Mouse (Mus musculus) stomach, embryonic 16.5 days (tissue): Measurements from ENCODE around the gene Sfxn2. TPM values are rescaled to one million over a fixed set of nuclear protein-coding genes. Genes with fewer than 3 reads are reported as not detected.

Source experiments
- ATAC-seq: fragments of 200-750 bp; cut with Nextera tagmentation; 2 replicates; pipeline ENCODE4 v1.8.0; 2017; ENCODE audit warnings: moderate number of reproducible peaks, moderate TSS enrichment; ENCODE audit not compliant: insufficient read depth, low FRiP score
- H3K27ac ChIP-seq: fragments of 300-500 bp; sonication (generic); 2 replicates; pipeline ENCODE4 v1.5.1; 2014; ENCODE audit warnings: low read length
- H3K27me3 ChIP-seq: fragments of 300-500 bp; sonication (generic); 2 replicates; pipeline ENCODE4 v1.6.1; 2014; ENCODE audit warnings: low read length, control low read depth, mixed read lengths; ENCODE audit not compliant: control insufficient read depth, insufficient read depth
- H3K36me3 ChIP-seq: fragments of 300-500 bp; sonication (generic); 2 replicates; pipeline ENCODE4 v1.6.1; 2014; ENCODE audit warnings: low read length; ENCODE audit not compliant: control insufficient read depth, insufficient read depth
- H3K4me1 ChIP-seq: fragments of 300-500 bp; sonication (generic); 2 replicates; pipeline ENCODE4 v1.6.1; 2014; ENCODE audit warnings: low read length, control low read depth, mixed read lengths; ENCODE audit not compliant: control insufficient read depth, insufficient read depth
- H3K4me2 ChIP-seq: fragments of 300-500 bp; sonication (generic); 2 replicates; pipeline ENCODE4 v1.6.1; 2014; ENCODE audit warnings: low read depth, low read length, mixed read lengths
- H3K4me3 ChIP-seq: fragments of 300-500 bp; sonication (generic); replicated peaks from 2 replicates; pipeline ENCODE4 v1.5.1; 2014; ENCODE audit warnings: mild to moderate bottlenecking, low read length
- H3K9ac ChIP-seq: fragments of 300-500 bp; sonication (generic); 2 replicates; pipeline ENCODE4 v1.6.1; 2014; ENCODE audit warnings: low read length
- H3K9me3 ChIP-seq: fragments of 300-500 bp; sonication (generic); replicated peaks from 2 replicates; pipeline ENCODE4 v1.6.1; 2016; ENCODE audit warnings: low read length, control low read depth; ENCODE audit not compliant: control insufficient read depth
- WGBS: fragments of 180-500 bp; shearing (Covaris S2); extraction: QIAGEN DNeasy Blood & Tissue Kit; methylation state at CpG from one replicate; pipeline ENCODE4 v1.1.7; 2014; 5-methylcytosine and 5-hydroxymethylcytosine counted together
- polyA plus RNA-seq: library from polyadenylated mRNA; unstranded; fragments of >200 nt; fragmentation: Nextera tagmentation; extraction: Ambion mirVana; gene quantifications from 2 replicates; pipeline ENCODE4 v1.2.1, GENCODE M21; 2015

The Sfxn2 gene
- polyA plus RNA-seq, 1 experiment from 2014 or later, result 19.3 TPM

- Histone ChIP-seq H3K4me2 (no peak overlapping the region), H3K36me3 (0 out of 2 replicates have a peak, but pooled peaks cover 3% of the 10 kb centered on the region), H3K27ac (no peak overlapping the region), H3K4me1 (peaks cover 4% of the 10 kb centered on the region), H3K9me3 (no peaks in the 10 kb centered on the region), H3K4me3 (no peak overlapping the region), H3K27me3 (no peaks in the 10 kb centered on the region), H3K9ac (no peak overlapping the region)
- WGBS, result 86% methylated on average over 6 of the region's 6 CpGs
- peak; percentile 42; the same call in 1 of the 2 replicates for ATAC-seq
Measured at GRCm38 (mm10) chr19:46538213-46538612, 35.0 kb upstream of the Sfxn2 start.

GRCm38 (mm10) chr19:46542750-46543149, 30.4 kb upstream of the Sfxn2 start:
- H3K4me3 ChIP-seq, result no peak overlapping the region
- H3K27me3 ChIP-seq, result no peaks in the 10 kb centered on the region
- WGBS, result 71% methylated on average over 8 of the region's 8 CpGs
- no peaks in the 10 kb centered on the region for H3K4me1 ChIP-seq
- no peak overlapping the region for H3K4me2 ChIP-seq
- 0 out of 2 replicates have a peak, but pooled peaks cover 3% of the 10 kb centered on the region for H3K36me3 ChIP-seq
- no peak overlapping the region for H3K27ac ChIP-seq
- no peaks in the 10 kb centered on the region for H3K9me3 ChIP-seq
- no peak for ATAC-seq
- H3K9ac ChIP-seq, result no peak overlapping the region

- Histone ChIP-seq H3K4me3 (no peak overlapping the region), H3K4me2 (no peak overlapping the region), H3K27ac (no peak overlapping the region), H3K27me3 (no peaks in the 10 kb centered on the region), H3K9ac (no peak overlapping the region), H3K4me1 (no peaks in the 10 kb centered on the region), H3K9me3 (no peaks in the 10 kb centered on the region), H3K36me3 (0 out of 2 replicates have a peak, but pooled peaks cover 4% of the 10 kb centered on the region)
- ATAC-seq, result no peak
- WGBS, result 79% methylated on average over 6 of the region's 6 CpGs
Measured at GRCm38 (mm10) chr19:46547565-46547964, 25.6 kb upstream of the Sfxn2 start.

GRCm38 (mm10) chr19:46548110-46548509, 25.1 kb upstream of the Sfxn2 start:
- no peaks in the 10 kb centered on the region for H3K9me3 ChIP-seq
- no peaks in the 10 kb centered on the region for H3K27me3 ChIP-seq
- WGBS, result 77% methylated on average over 10 of the region's 10 CpGs
- 0 out of 2 replicates have a peak, but pooled peaks cover 4% of the 10 kb centered on the region for H3K36me3 ChIP-seq
- H3K4me1 ChIP-seq, result no peaks in the 10 kb centered on the region
- H3K4me2 ChIP-seq, result no peak overlapping the region
- H3K4me3 ChIP-seq, result no peak overlapping the region
- no peak for ATAC-seq
- no peak overlapping the region for H3K27ac ChIP-seq
- no peak overlapping the region for H3K9ac ChIP-seq

- H3K36me3 ChIP-seq, result 0 out of 2 replicates have a peak, but pooled peaks cover 4% of the 10 kb centered on the region
Measured at GRCm38 (mm10) chr19:46550385-46550784, 22.8 kb upstream of the Sfxn2 start.

GRCm38 (mm10) chr19:46552496-46552895, 20.7 kb upstream of the Sfxn2 start:
- H3K36me3 ChIP-seq, result 0 out of 2 replicates have a peak, but pooled peaks cover 4% of the 10 kb centered on the region
- no peak overlapping the region for H3K4me3 ChIP-seq
- no peak overlapping the region for H3K4me2 ChIP-seq
- H3K9ac ChIP-seq, result no peak overlapping the region
- no peaks in the 10 kb centered on the region for H3K9me3 ChIP-seq
- no peak for ATAC-seq
- WGBS, result 84% methylated on average over 3 of the region's 4 CpGs
- no peak overlapping the region for H3K27ac ChIP-seq
- no peaks in the 10 kb centered on the region for H3K27me3 ChIP-seq
- peaks cover 5% of the 10 kb centered on the region; the same call in 1 of the 2 replicates for H3K4me1 ChIP-seq

More at GRCm38 (mm10) chr19:46550385-46550784, 22.8 kb upstream of the Sfxn2 start:
- ATAC-seq, result peak; percentile 65; the same call in 1 of the 2 replicates
- Histone ChIP-seq H3K9me3 (no peaks in the 10 kb centered on the region), H3K4me3 (no peak overlapping the region), H3K27ac (no peak overlapping the region; the same call in 1 of the 2 replicates), H3K4me1 (peaks cover 4% of the 10 kb centered on the region; the same call in 1 of the 2 replicates), H3K4me2 (no peak overlapping the region), H3K9ac (no peak overlapping the region), H3K27me3 (no peaks in the 10 kb centered on the region)
- WGBS, result 85% methylated on average over 4 of the region's 4 CpGs

GRCm38 (mm10) chr19:46553541-46553955, 19.6 kb upstream of the Sfxn2 start:
- ATAC-seq, result peak; percentile 47; the same call in 1 of the 2 replicates
- 57% methylated on average over 11 of the region's 11 CpGs for WGBS
- peak overlapping the region; percentile 15; the same call in 1 of the 2 replicates for H3K9ac ChIP-seq

GRCm38 (mm10) chr19:46558009-46558408, 15.2 kb upstream of the Sfxn2 start:
- Histone ChIP-seq H3K36me3 (no peaks in the 10 kb centered on the region), H3K4me2 (no peak overlapping the region), H3K4me1 (peaks cover 8% of the 10 kb centered on the region), H3K9me3 (no peaks in the 10 kb centered on the region), H3K27me3 (no peaks in the 10 kb centered on the region), H3K9ac (no peak overlapping the region), H3K27ac (no peak overlapping the region), H3K4me3 (no peak overlapping the region)
- 75% methylated on average over 8 of the region's 8 CpGs for WGBS
- ATAC-seq, result no peak

More at GRCm38 (mm10) chr19:46553541-46553955, 19.6 kb upstream of the Sfxn2 start:
- Histone ChIP-seq H3K9me3 (no peaks in the 10 kb centered on the region), H3K27me3 (no peaks in the 10 kb centered on the region), H3K4me1 (peaks cover 5% of the 10 kb centered on the region; the same call in 1 of the 2 replicates), H3K4me3 (no peak overlapping the region), H3K4me2 (no peak overlapping the region), H3K36me3 (0 out of 2 replicates have a peak, but pooled peaks cover 4% of the 10 kb centered on the region), H3K27ac (no peak overlapping the region)

- Histone ChIP-seq H3K36me3 (no peaks in the 10 kb centered on the region), H3K4me2 (no peak overlapping the region), H3K9me3 (no peaks in the 10 kb centered on the region), H3K27me3 (no peaks in the 10 kb centered on the region), H3K27ac (no peak overlapping the region), H3K9ac (no peak overlapping the region), H3K4me1 (peaks cover 5% of the 10 kb centered on the region; the same call in 1 of the 2 replicates), H3K4me3 (no peak overlapping the region)
- no peak for ATAC-seq
- 67% methylated on average over 12 of the region's 12 CpGs for WGBS
Measured at GRCm38 (mm10) chr19:46558631-46559030, 14.5 kb upstream of the Sfxn2 start.
